Mouse (Mus musculus): ENCODE results near the gene Bora.

GRCm38 (mm10) chr14:99031337-99031873 lies 14.6 kb upstream of the Bora start:
- TF ChIP-seq MAFK (IDR thresholded peaks at IDR 0.05; ENCODE audit: insufficient read depth, low read depth, low read length): no peak
- TF ChIP-seq CHD2 (IDR thresholded peaks at IDR 0.05; ENCODE audit: low read depth, low read length): no peak
- no peak for TF ChIP-seq ZC3H11A (IDR thresholded peaks at IDR 0.05; ENCODE audit: borderline replicate concordance, low read depth, low read length)
- no peak for TF ChIP-seq ZNF384 (IDR thresholded peaks at IDR 0.05; ENCODE audit: low read depth, low read length)

Measured in ES-E14 (cell line).